In genomic region chr17:26562292-26562691, GRCm38 (mm10) we compare ENCODE assay signal across 7 mouse cellular contexts. TPM values are rescaled to one million over a fixed set of nuclear protein-coding genes. Genes with fewer than 3 reads are reported as not detected.
DNase-seq lines count a peak whose midpoint lies in the region; ATAC-seq and TF ChIP-seq lines count a peak whose summit lies in the region.

No protein-coding gene starts in this region.

- TF ChIP-seq POLR2A in limb, embryonic 14.5 days (IDR thresholded peaks at IDR 0.05; ENCODE audit: borderline replicate concordance, extremely low read depth, insufficient read depth, insufficient read length): no peak

- peak overlapping the region; percentile 76 for H3K9ac ChIP-seq in lung, embryonic 16.5 days (ENCODE audit: low read length)
- H3K9ac ChIP-seq in forebrain, embryonic 12.5 days: peak overlapping the region; percentile 89
- H3K9ac ChIP-seq in limb, embryonic 14.5 days (ENCODE audit: low read depth, low read length, severe bottlenecking): peak overlapping the region; percentile 69
- peak overlapping the region; percentile 73 for H3K9ac ChIP-seq in stomach, embryonic 15.5 days

- H3K27ac ChIP-seq in lung, embryonic 16.5 days (ENCODE audit: low read length): no peak overlapping the region
- H3K27ac ChIP-seq in forebrain, embryonic 12.5 days: peak overlapping the region; percentile 70; the same call in 1 of the 2 replicates
- no peak overlapping the region for H3K27ac ChIP-seq in limb, embryonic 14.5 days (replicated peaks; ENCODE audit: low read depth, low read length)
- peak overlapping the region; percentile 61 for H3K27ac ChIP-seq in stomach, embryonic 15.5 days

- DNase-seq in lung, postnatal 10 days: no peak
- DNase-seq in limb, embryonic 14.5 days (ENCODE audit: low spot score): no peak
- DNase-seq in urinary bladder, adult 2 months (ENCODE audit: low spot score): no peak
- DNase-seq in testis, postnatal 10 days (ENCODE audit: low spot score): no peak

- H3K27me3 ChIP-seq in lung, embryonic 16.5 days (ENCODE audit: control insufficient read depth, insufficient read depth, low read depth, low read length): no peaks in the 10 kb centered on the region
- H3K27me3 ChIP-seq in forebrain, embryonic 12.5 days: no peaks in the 10 kb centered on the region
- H3K27me3 ChIP-seq in limb, embryonic 14.5 days (ENCODE audit: control insufficient read depth, insufficient read depth, low read length): no peaks in the 10 kb centered on the region
- no peaks in the 10 kb centered on the region for H3K27me3 ChIP-seq in stomach, embryonic 15.5 days (replicated peaks)

- peaks cover 4% of the 10 kb centered on the region; the same call in 1 of the 2 replicates for H3K36me3 ChIP-seq in lung, embryonic 16.5 days (ENCODE audit: control insufficient read depth, insufficient read depth, low read length)
- H3K36me3 ChIP-seq in forebrain, embryonic 12.5 days (replicated peaks): peaks cover 41% of the 10 kb centered on the region
- H3K36me3 ChIP-seq in limb, embryonic 14.5 days (ENCODE audit: control insufficient read depth, insufficient read depth, low read length): peaks cover 32% of the 10 kb centered on the region
- H3K36me3 ChIP-seq in stomach, embryonic 15.5 days: no peaks in the 10 kb centered on the region; the same call in none of the 2 replicates

- ATAC-seq in lung, embryonic 16.5 days (ENCODE audit: low read depth): no peak
- no peak for ATAC-seq in forebrain, embryonic 12.5 days (ENCODE audit: low FRiP score)
- ATAC-seq in limb, embryonic 14.5 days (ENCODE audit: low FRiP score, low read depth): no peak
- ATAC-seq in stomach, embryonic 15.5 days (ENCODE audit: insufficient read depth, low FRiP score, low read depth): no peak

- peak overlapping the region; percentile 80 for H3K4me3 ChIP-seq in lung, embryonic 16.5 days (ENCODE audit: low read length)
- peak overlapping the region; percentile 90 for H3K4me3 ChIP-seq in forebrain, embryonic 12.5 days (replicated peaks)
- H3K4me3 ChIP-seq in limb, embryonic 14.5 days (replicated peaks; ENCODE audit: low read length): peak overlapping the region; percentile 69
- peak overlapping the region; percentile 67 for H3K4me3 ChIP-seq in stomach, embryonic 15.5 days (replicated peaks)

- H3K9me3 ChIP-seq in lung, embryonic 16.5 days (ENCODE audit: control insufficient read depth, low read length): peaks cover 3% of the 10 kb centered on the region; the same call in 1 of the 2 replicates
- H3K9me3 ChIP-seq in forebrain, embryonic 12.5 days: no peaks in the 10 kb centered on the region
- H3K9me3 ChIP-seq in limb, embryonic 14.5 days (ENCODE audit: control insufficient read depth, low read length): no peaks in the 10 kb centered on the region
- no peaks in the 10 kb centered on the region for H3K9me3 ChIP-seq in stomach, embryonic 15.5 days

- peaks cover 18% of the 10 kb centered on the region for H3K4me1 ChIP-seq in lung, embryonic 16.5 days (replicated peaks; ENCODE audit: control insufficient read depth, insufficient read depth, low read length)
- H3K4me1 ChIP-seq in forebrain, embryonic 12.5 days: peaks cover 25% of the 10 kb centered on the region
- peaks cover 15% of the 10 kb centered on the region for H3K4me1 ChIP-seq in limb, embryonic 14.5 days (ENCODE audit: control insufficient read depth, insufficient read depth, low read length)
- H3K4me1 ChIP-seq in stomach, embryonic 15.5 days: peaks cover 32% of the 10 kb centered on the region

- WGBS in lung, embryonic 16.5 days: 62% methylated on average over 4 of the region's 4 CpGs
- WGBS in forebrain, embryonic 12.5 days: 76% methylated on average over 4 of the region's 4 CpGs
- WGBS in limb, embryonic 14.5 days: 70% methylated on average over 4 of the region's 4 CpGs
- WGBS in stomach, embryonic 15.5 days: 70% methylated on average over 4 of the region's 4 CpGs

- peak overlapping the region; percentile 85 for H3K4me2 ChIP-seq in lung, embryonic 16.5 days (ENCODE audit: low read depth, low read length)
- H3K4me2 ChIP-seq in forebrain, embryonic 12.5 days: peak overlapping the region; percentile 80
- peak overlapping the region; percentile 66 for H3K4me2 ChIP-seq in limb, embryonic 14.5 days (replicated peaks; ENCODE audit: low read depth, low read length, severe bottlenecking)
- H3K4me2 ChIP-seq in stomach, embryonic 15.5 days: peak overlapping the region; percentile 81

RNA-seq across cellular contexts. Expression of gene Dusp1, which starts 0.4 kb away (rescaled TPM):
- polyA plus RNA-seq in lung, embryonic 16.5 days (2015; fragmentation: Nextera tagmentation; extraction: Ambion mirVana): 25.2 and 28.4 TPM in 2 replicates
- 39.8 and 47.2 TPM in 2 replicates for polyA plus RNA-seq in forebrain, embryonic 12.5 days (2016; fragmentation: Nextera tagmentation; extraction: Ambion mirVana)
- polyA plus RNA-seq in limb, embryonic 14.5 days (2012; rRNA removed): 29.6 and 45.2 TPM in 2 replicates
- 25.0 and 27.7 TPM in 2 replicates for polyA plus RNA-seq in limb, embryonic 14.5 days (2014; fragmentation: Nextera tagmentation; extraction: Ambion mirVana)
- 15.8 and 19.3 TPM in 2 replicates for polyA plus RNA-seq in stomach, embryonic 15.5 days (2015; fragmentation: Nextera tagmentation; extraction: Ambion mirVana)
- 67.4 and 75.0 TPM in 2 replicates for polyA plus RNA-seq in urinary bladder, adult 2 months (2012; rRNA removed)

RNA-seq across cellular contexts. Expression of gene Ergic1, which starts 1.0 kb away (rescaled TPM):
- polyA plus RNA-seq in lung, embryonic 16.5 days (2015; fragmentation: Nextera tagmentation; extraction: Ambion mirVana): 84.3 and 94.6 TPM in 2 replicates
- 99.9 and 105 TPM in 2 replicates for polyA plus RNA-seq in forebrain, embryonic 12.5 days (2016; fragmentation: Nextera tagmentation; extraction: Ambion mirVana)
- polyA plus RNA-seq in limb, embryonic 14.5 days (2012; rRNA removed): 222 and 267 TPM in 2 replicates
- 156 and 157 TPM in 2 replicates for polyA plus RNA-seq in limb, embryonic 14.5 days (2014; fragmentation: Nextera tagmentation; extraction: Ambion mirVana)
- polyA plus RNA-seq in stomach, embryonic 15.5 days (2015; fragmentation: Nextera tagmentation; extraction: Ambion mirVana): 106 and 113 TPM in 2 replicates
- 152 and 155 TPM in 2 replicates for polyA plus RNA-seq in urinary bladder, adult 2 months (2012; rRNA removed)

Comparison
In these comparisons a context has a peak if more than half of its experiments do, and no peak if none do; other contexts are left out.
1. H3K27ac ChIP-seq: peak in forebrain, embryonic 12.5 days (single experiment) and stomach, embryonic 15.5 days (single experiment); none in lung, embryonic 16.5 days (single experiment) and limb, embryonic 14.5 days (single experiment).
2. Peak in every context shown above with its lines, with median percentiles within 50 percentile points of each other: H3K4me2 ChIP-seq, H3K4me3 ChIP-seq and H3K9ac ChIP-seq.